In genomic region chr3:139069539-139069938, GRCm38 (mm10) we compare ENCODE assay signal across 19 mouse cellular contexts. TPM values are rescaled to one million over a fixed set of nuclear protein-coding genes. Genes with fewer than 3 reads are reported as not detected.
DNase-seq lines count a peak whose midpoint lies in the region; ATAC-seq and TF ChIP-seq lines count a peak whose summit lies in the region.
"Had no signal": no experiment of that assay in that cellular context is flagged by ENCODE, and none has a peak within 500 bp of the region (broad histone marks: within the 10 kb centered on the region; RNA-seq: fewer than 3 reads in every experiment).

No protein-coding gene starts in this region.

- no peak overlapping the region for H3K9ac ChIP-seq in kidney, embryonic 16.5 days (replicated peaks; ENCODE audit: low read length)
- H3K9ac ChIP-seq: forebrain, embryonic 13.5 days; midbrain, embryonic 15.5 days had no signal

- ATAC-seq in kidney, embryonic 16.5 days (ENCODE audit: low FRiP score, low TSS enrichment): peak; percentile 91
- ATAC-seq: activated CD4-positive, CD25-positive, alpha-beta regulatory T cell, adult 4 months; forebrain, embryonic 13.5 days; lung, postnatal 0 days; midbrain, embryonic 15.5 days had no signal

- no peak overlapping the region for H3K4me3 ChIP-seq in kidney, embryonic 16.5 days (ENCODE audit: low read length)
- H3K4me3 ChIP-seq in cerebellum, adult 2 months (replicated peaks; ENCODE audit: insufficient read depth, low read depth, low read length): no peak overlapping the region
- H3K4me3 ChIP-seq: forebrain, embryonic 13.5 days; midbrain, embryonic 15.5 days; myocyte had no signal

- no peak for TF ChIP-seq CTCF in cerebellum, adult 2 months (IDR thresholded peaks at IDR 0.05; ENCODE audit: borderline replicate concordance, insufficient read depth, low read depth, low read length)

- 11% methylated on average over 4 of the region's 4 CpGs for WGBS in kidney, embryonic 16.5 days
- 23% methylated on average over 4 of the region's 4 CpGs for WGBS in cerebellum, adult 2 months

- H3K4me1 ChIP-seq in kidney, embryonic 16.5 days (ENCODE audit: insufficient read depth, low read length): peaks cover 16% of the 10 kb centered on the region; the same call in 1 of the 2 replicates
- peaks cover 15% of the 10 kb centered on the region for H3K4me1 ChIP-seq in cerebellum, adult 2 months (ENCODE audit: control insufficient read depth, insufficient read depth, low read length)

- H3K36me3 ChIP-seq in kidney, embryonic 16.5 days (ENCODE audit: insufficient read depth, low read length): no peaks in the 10 kb centered on the region
- H3K36me3 ChIP-seq: midbrain, embryonic 15.5 days had no signal

- DNase-seq in kidney, postnatal 14 days: no peak
- peak in 1 of 2 experiments; percentile 35 for DNase-seq in cerebellum, adult 2 months
- DNase-seq in embryo, embryonic 11 days: peak; percentile 10
- DNase-seq in mesoderm, embryonic 11.5 days (ENCODE audit: low read depth, low spot score): peak; percentile 41
- no peak for DNase-seq in thymus, postnatal 36 days
- DNase-seq in Muller cell, postnatal 12 days (ENCODE audit: inconsistent ontology term): no peak
- DNase-seq: adrenal gland, postnatal 10 days; heart, postnatal 10 days; kidney, adult 18-20 months; left cerebral cortex, postnatal 4 days; liver; thymus, postnatal 4 days had no signal

- no peaks in the 10 kb centered on the region for H3K27me3 ChIP-seq in kidney, embryonic 16.5 days (ENCODE audit: insufficient read depth, low read length)
- H3K27me3 ChIP-seq in cerebellum, adult 2 months (ENCODE audit: control insufficient read depth, insufficient read depth, low read length): no peaks in the 10 kb centered on the region
- H3K27me3 ChIP-seq: forebrain, embryonic 13.5 days; midbrain, embryonic 15.5 days had no signal

- no peak overlapping the region for H3K27ac ChIP-seq in kidney, embryonic 16.5 days (ENCODE audit: low read length)
- H3K27ac ChIP-seq in cerebellum, adult 2 months (ENCODE audit: insufficient read depth, low read length): peak overlapping the region; percentile 41; the same call in 1 of the 2 replicates
- H3K27ac ChIP-seq: forebrain, embryonic 13.5 days; midbrain, embryonic 15.5 days had no signal

- no peaks in the 10 kb centered on the region for H3K9me3 ChIP-seq in kidney, embryonic 16.5 days (ENCODE audit: low read length)
- H3K9me3 ChIP-seq: forebrain, embryonic 13.5 days; midbrain, embryonic 15.5 days had no signal

- no peak overlapping the region for H3K4me2 ChIP-seq in kidney, embryonic 16.5 days (replicated peaks; ENCODE audit: low read depth, low read length)
- H3K4me2 ChIP-seq: forebrain, embryonic 13.5 days; heart, embryonic 11.5 days; midbrain, embryonic 15.5 days had no signal

- no peak for TF ChIP-seq POLR2A in cerebellum, adult 2 months (IDR thresholded peaks at IDR 0.05; ENCODE audit: borderline replicate concordance, insufficient read depth, low read length)

RNA-seq across cellular contexts. Expression of gene Rap1gds1, which starts 5.5 kb away (rescaled TPM):
- polyA plus RNA-seq in kidney, embryonic 16.5 days (2015; fragmentation: Nextera tagmentation; extraction: Ambion mirVana): 60.1 and 62.8 TPM in 2 replicates
- polyA plus RNA-seq in cerebellum, adult 2 months (2012; rRNA removed): 188 and 206 TPM in 2 replicates

Comparison
In these comparisons a context has a peak if more than half of its experiments do, and no peak if none do; other contexts are left out.
1. DNase-seq: peak in embryo, embryonic 11 days (single experiment) and mesoderm, embryonic 11.5 days (single experiment); none in kidney, postnatal 14 days (single experiment), thymus, postnatal 36 days (0 of 2) and Muller cell, postnatal 12 days (single experiment).